Mouse (Mus musculus): ENCODE results near the gene U90926. TPM values are rescaled to one million over a fixed set of nuclear protein-coding genes. Genes with fewer than 3 reads are reported as not detected.

Gene U90926
- not detected in 2 replicates for polyA plus RNA-seq (2015; fragmentation: Nextera tagmentation; extraction: Ambion mirVana)

- peaks cover 9% of the 10 kb centered on the region; the same call in 1 of the 2 replicates for H3K4me1 ChIP-seq (replicated peaks)
- H3K9ac ChIP-seq: no peak within 1 kb of the TSS
- no peak for ATAC-seq (ENCODE audit: low read depth)
- 94% methylated on average over 4 of the region's 4 CpGs for WGBS
- no peaks in the 10 kb centered on the region for H3K27me3 ChIP-seq
- no peaks in the 10 kb centered on the region for H3K36me3 ChIP-seq
- H3K4me2 ChIP-seq: no peak within 1 kb of the TSS
- H3K9me3 ChIP-seq: no peaks in the 10 kb centered on the region
- no peak within 1 kb of the TSS for H3K27ac ChIP-seq (replicated peaks)
- H3K4me3 ChIP-seq: no peak within 1 kb of the TSS
These were observed at the start of gene U90926 for GRCm38 (mm10) chr5:92215308-92215707. Gene U90926 (minus strand): TSS chr5:92215408.

DNA sequence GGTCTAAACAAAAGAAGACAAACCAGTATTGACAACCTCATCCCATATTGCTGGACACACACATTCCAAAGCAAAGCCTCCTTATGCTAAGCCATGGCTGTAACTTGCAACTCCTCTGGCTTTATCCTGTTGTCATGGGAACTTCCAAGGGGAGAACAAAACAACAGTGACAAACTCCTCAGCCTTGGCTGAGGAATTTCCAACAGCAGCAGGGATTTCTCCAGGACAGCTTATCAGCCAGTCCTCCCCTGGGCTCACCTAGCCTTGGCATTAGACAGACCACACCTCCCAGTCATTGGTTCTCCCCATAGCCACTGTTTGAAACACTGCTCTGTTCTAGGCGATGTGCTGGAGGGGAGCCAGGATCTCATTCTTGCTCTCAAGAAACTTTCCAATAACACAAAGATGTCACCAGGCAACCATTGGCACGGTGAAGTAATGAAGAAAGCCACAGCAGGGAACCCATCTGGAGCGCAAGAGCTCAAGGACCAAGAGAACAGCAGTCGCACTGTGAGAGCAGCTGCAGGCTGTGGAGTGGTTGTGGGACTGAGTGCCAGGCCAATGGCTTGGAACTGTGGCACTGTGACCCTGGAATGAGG, 48.7 kb upstream of the U90926 start:
- H3K27me3 ChIP-seq: no peaks in the 10 kb centered on the region
- H3K9ac ChIP-seq: no peak overlapping the region
- H3K4me1 ChIP-seq (replicated peaks): 0 out of 2 replicates have a peak, but pooled peaks cover 7% of the 10 kb centered on the region
- 12% methylated on average over 4 of the region's 4 CpGs for WGBS
- H3K4me2 ChIP-seq: no peak overlapping the region
- peak overlapping the region; percentile 46; the same call in 1 of the 2 replicates for H3K27ac ChIP-seq (replicated peaks)
- H3K4me3 ChIP-seq: no peak overlapping the region
- peak; percentile 87 for ATAC-seq (ENCODE audit: low read depth)
- no peaks in the 10 kb centered on the region for H3K36me3 ChIP-seq
- no peaks in the 10 kb centered on the region for H3K9me3 ChIP-seq

GRCm38 (mm10) chr5:92262646-92263045, 47.4 kb upstream of the U90926 start:
- Histone ChIP-seq H3K9me3 (no peaks in the 10 kb centered on the region), H3K27me3 (peaks cover 3% of the 10 kb centered on the region; the same call in 1 of the 2 replicates), H3K27ac (replicated peaks) (0 out of 2 replicates have a peak overlapping the region, but pooled peaks have one; percentile 9), H3K9ac (no peak overlapping the region), H3K4me3 (no peak overlapping the region), H3K4me2 (no peak overlapping the region), H3K4me1 (replicated peaks) (0 out of 2 replicates have a peak, but pooled peaks cover 7% of the 10 kb centered on the region), H3K36me3 (no peaks in the 10 kb centered on the region)
- 93% methylated on average over 8 of the region's 8 CpGs for WGBS
- ATAC-seq (ENCODE audit: low read depth): no peak

GRCm38 (mm10) chr5:92256218-92256617, 41.0 kb upstream of the U90926 start, which contains the start of gene Ppef2:
Gene Ppef2 (minus strand): TSS chr5:92256278.
- no peaks in the 10 kb centered on the region for H3K36me3 ChIP-seq
- WGBS: 12% methylated on average over 6 of the region's 6 CpGs
- H3K4me2 ChIP-seq: no peak within 1 kb of the TSS
- H3K27ac ChIP-seq (replicated peaks): no peak within 1 kb of the TSS
- no peaks in the 10 kb centered on the region for H3K9me3 ChIP-seq
- peaks cover 3% of the 10 kb centered on the region; the same call in 1 of the 2 replicates for H3K27me3 ChIP-seq
- no peak for ATAC-seq (ENCODE audit: low read depth)
- H3K4me1 ChIP-seq (replicated peaks): peaks cover 5% of the 10 kb centered on the region; the same call in 1 of the 2 replicates
- H3K9ac ChIP-seq: no peak within 1 kb of the TSS
- no peak within 1 kb of the TSS for H3K4me3 ChIP-seq

DNA sequence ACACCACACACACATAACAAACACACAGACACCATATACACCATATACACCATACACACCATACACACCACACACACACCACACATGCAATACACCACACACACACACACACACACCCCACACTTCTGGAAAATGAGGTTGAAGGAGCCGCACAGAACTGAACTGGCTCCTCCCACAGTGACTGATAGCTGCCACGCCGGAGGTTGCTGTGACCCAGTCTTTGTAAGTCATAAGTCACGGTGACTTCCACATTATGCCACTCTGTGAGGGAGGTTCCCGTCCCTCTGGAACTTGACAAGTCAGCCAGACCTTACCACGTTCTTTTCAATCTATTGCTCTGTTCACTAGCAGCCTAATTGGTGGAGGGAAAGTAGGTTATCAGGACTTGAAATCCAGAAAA, 39.3 kb upstream of the U90926 start:
- H3K4me1 ChIP-seq (replicated peaks): peaks cover 5% of the 10 kb centered on the region; the same call in 1 of the 2 replicates
- ATAC-seq (ENCODE audit: low read depth): no peak

DNA sequence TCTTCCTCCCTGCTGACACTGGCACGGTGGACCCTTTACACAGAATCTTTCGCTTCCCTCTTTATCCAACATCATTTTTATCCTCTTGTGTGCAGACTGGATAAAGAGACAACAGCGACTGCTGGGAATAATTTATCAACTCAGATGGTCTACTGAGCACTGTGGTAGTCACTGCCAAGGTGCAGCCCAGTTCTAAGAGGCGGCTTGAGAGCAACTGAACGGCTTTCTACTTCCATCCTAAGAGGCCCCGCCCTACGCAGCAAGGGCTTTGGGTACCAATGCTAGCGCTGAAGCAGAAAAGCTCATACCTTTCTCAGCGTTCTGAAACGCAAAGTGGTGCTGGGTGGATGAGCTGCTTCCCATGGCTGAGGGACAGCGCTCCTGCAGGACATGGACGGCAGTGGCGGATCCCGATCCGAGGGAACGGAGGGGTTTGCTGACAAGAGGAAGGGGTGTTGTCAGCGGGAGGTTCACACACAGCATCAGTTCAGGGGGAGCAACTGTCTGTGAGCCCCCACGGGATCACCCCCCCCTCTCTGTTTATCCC, 37.7 kb upstream of the U90926 start:
- no peaks in the 10 kb centered on the region for H3K9me3 ChIP-seq
- no peak overlapping the region for H3K27ac ChIP-seq (replicated peaks)
- peak overlapping the region; percentile 31 for H3K4me2 ChIP-seq
- 0 out of 2 replicates have a peak overlapping the region, but pooled peaks have one; percentile 4 for H3K4me3 ChIP-seq
- WGBS: 28% methylated on average over 18 of the region's 18 CpGs
- H3K9ac ChIP-seq: 0 out of 2 replicates have a peak overlapping the region, but pooled peaks have one; percentile 2
- ATAC-seq (ENCODE audit: low read depth): peak; percentile 58; the same call in 1 of the 2 replicates
- peaks cover 5% of the 10 kb centered on the region; the same call in 1 of the 2 replicates for H3K4me1 ChIP-seq (replicated peaks)
- no peaks in the 10 kb centered on the region for H3K27me3 ChIP-seq
- no peaks in the 10 kb centered on the region for H3K36me3 ChIP-seq

More for the DNA sequence above, 39.3 kb upstream of the U90926 start:
- Histone ChIP-seq H3K4me2 (no peak overlapping the region), H3K27ac (replicated peaks) (no peak overlapping the region), H3K27me3 (peaks cover 3% of the 10 kb centered on the region; the same call in 1 of the 2 replicates), H3K9ac (no peak overlapping the region), H3K9me3 (no peaks in the 10 kb centered on the region), H3K36me3 (no peaks in the 10 kb centered on the region), H3K4me3 (no peak overlapping the region)
- WGBS: 56% methylated on average over 6 of the region's 6 CpGs

GRCm38 (mm10) chr5:92252031-92252430, 36.8 kb upstream of the U90926 start:
- WGBS: 96% methylated on average over 6 of the region's 6 CpGs

DNA sequence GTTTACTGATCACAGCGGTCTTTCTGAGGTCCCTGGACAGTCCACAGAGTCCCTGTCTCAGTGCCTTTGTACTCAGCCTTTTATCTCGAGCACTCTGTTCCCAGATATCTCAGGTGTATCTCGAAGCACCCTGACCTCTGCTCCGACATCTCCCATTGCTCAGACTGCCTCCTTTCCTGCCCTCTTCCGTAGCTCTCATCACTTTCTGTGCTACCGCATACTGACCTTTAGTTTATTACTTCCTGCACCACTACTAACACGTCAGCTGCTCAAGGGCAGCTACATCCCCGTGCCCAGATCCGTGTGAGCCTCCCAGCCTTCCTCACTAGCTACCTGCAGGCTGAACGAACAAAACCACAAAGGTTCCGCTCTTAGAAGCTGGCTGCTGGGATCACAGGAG, 33.4 kb upstream of the U90926 start:
- no peaks in the 10 kb centered on the region for H3K9me3 ChIP-seq
- H3K4me2 ChIP-seq: no peak overlapping the region
- no peak for ATAC-seq (ENCODE audit: low read depth)
- H3K36me3 ChIP-seq: no peaks in the 10 kb centered on the region
- no peak overlapping the region for H3K4me3 ChIP-seq
- no peak overlapping the region for H3K9ac ChIP-seq
- H3K4me1 ChIP-seq (replicated peaks): peaks cover 5% of the 10 kb centered on the region; the same call in 1 of the 2 replicates
- WGBS: 88% methylated on average over 11 of the region's 11 CpGs
- H3K27me3 ChIP-seq: no peaks in the 10 kb centered on the region
- no peak overlapping the region for H3K27ac ChIP-seq (replicated peaks)

More at GRCm38 (mm10) chr5:92252031-92252430, 36.8 kb upstream of the U90926 start:
- H3K9ac ChIP-seq: no peak overlapping the region
- ATAC-seq (ENCODE audit: low read depth): no peak
- H3K4me1 ChIP-seq (replicated peaks): peaks cover 5% of the 10 kb centered on the region; the same call in 1 of the 2 replicates
- H3K4me2 ChIP-seq: no peak overlapping the region
- H3K4me3 ChIP-seq: no peak overlapping the region
- H3K36me3 ChIP-seq: no peaks in the 10 kb centered on the region
- H3K9me3 ChIP-seq: no peaks in the 10 kb centered on the region
- H3K27me3 ChIP-seq: no peaks in the 10 kb centered on the region
- H3K27ac ChIP-seq (replicated peaks): no peak overlapping the region

- Histone ChIP-seq H3K36me3 (no peaks in the 10 kb centered on the region), H3K4me1 (replicated peaks) (no peaks in the 10 kb centered on the region), H3K27me3 (no peaks in the 10 kb centered on the region), H3K9ac (no peak overlapping the region), H3K4me3 (no peak overlapping the region), H3K4me2 (no peak overlapping the region), H3K27ac (replicated peaks) (no peak overlapping the region), H3K9me3 (no peaks in the 10 kb centered on the region)
- ATAC-seq (ENCODE audit: low read depth): no peak
- 93% methylated on average over 9 of the region's 9 CpGs for WGBS
These were observed 30.3 kb upstream of the U90926 start for GRCm38 (mm10) chr5:92245483-92245882.

DNA sequence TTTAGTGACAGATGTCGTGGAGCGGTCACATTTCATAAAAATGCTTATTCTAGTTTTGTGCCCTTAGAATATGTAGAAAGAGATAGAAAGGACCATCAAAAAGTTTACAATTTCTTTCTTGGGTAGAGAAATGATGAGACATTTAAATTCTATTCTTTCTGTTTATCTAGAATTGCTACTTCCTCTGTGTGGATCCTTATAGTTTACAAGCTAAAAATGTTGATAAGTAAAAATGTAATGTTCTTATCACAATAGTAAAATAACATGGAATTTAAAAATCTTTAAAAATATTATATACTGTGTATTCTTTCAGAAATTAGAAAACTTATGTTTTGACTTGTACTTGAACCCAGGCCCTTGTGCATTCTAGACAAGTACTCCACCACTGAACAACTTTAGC, 29.7 kb upstream of the U90926 start:
- no peak for ATAC-seq (ENCODE audit: low read depth)
- Histone ChIP-seq H3K36me3 (no peaks in the 10 kb centered on the region), H3K27me3 (no peaks in the 10 kb centered on the region), H3K4me3 (no peak overlapping the region), H3K4me2 (no peak overlapping the region), H3K9me3 (no peaks in the 10 kb centered on the region), H3K27ac (replicated peaks) (no peak overlapping the region), H3K4me1 (replicated peaks) (no peaks in the 10 kb centered on the region), H3K9ac (no peak overlapping the region)
- 99% methylated on average over 2 of the region's 2 CpGs for WGBS

- no peak overlapping the region for H3K9ac ChIP-seq
- WGBS: 89% methylated on average over 12 of the region's 12 CpGs
- H3K9me3 ChIP-seq: no peaks in the 10 kb centered on the region
- no peak overlapping the region for H3K4me3 ChIP-seq
- H3K4me1 ChIP-seq (replicated peaks): no peaks in the 10 kb centered on the region
- H3K27ac ChIP-seq (replicated peaks): no peak overlapping the region
- no peaks in the 10 kb centered on the region for H3K27me3 ChIP-seq
- no peaks in the 10 kb centered on the region for H3K36me3 ChIP-seq
- H3K4me2 ChIP-seq: no peak overlapping the region
- ATAC-seq (ENCODE audit: low read depth): no peak
These were observed 25.6 kb upstream of the U90926 start for GRCm38 (mm10) chr5:92240769-92241168.
